ENCODE assay signal across 24 mouse cellular contexts in the genomic region with DNA sequence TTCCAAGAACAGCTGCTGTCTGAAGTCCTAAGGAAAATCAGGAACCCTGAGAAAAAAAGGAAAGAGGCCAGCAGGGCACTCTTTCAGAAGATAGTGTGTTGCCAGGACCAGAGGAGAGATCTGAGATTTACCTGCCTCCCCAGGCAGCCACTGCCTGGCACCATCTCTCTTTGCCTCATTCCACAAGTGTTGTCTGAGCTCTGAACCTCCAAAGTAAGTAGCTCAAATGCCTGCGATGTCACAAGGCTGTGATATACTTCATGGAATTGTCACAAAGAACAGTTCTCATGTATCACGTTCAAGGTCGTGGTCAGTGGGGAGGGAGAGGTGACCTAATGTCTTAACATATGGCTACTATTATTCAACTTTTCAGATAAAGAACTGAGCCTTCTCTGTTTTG. TPM values are rescaled to one million over a fixed set of nuclear protein-coding genes. Genes with fewer than 3 reads are reported as not detected.
"Had no signal": no experiment of that assay in that cellular context is flagged by ENCODE, and none has a peak within 500 bp of the region (broad histone marks: within the 10 kb centered on the region; RNA-seq: fewer than 3 reads in every experiment).

No protein-coding gene starts in this region.

- H3K27me3 ChIP-seq: heart, embryonic 13.5 days; heart, embryonic 15.5 days; hindbrain, embryonic 13.5 days; hindbrain, embryonic 15.5 days; kidney, embryonic 15.5 days; limb, embryonic 12.5 days; liver, embryonic 13.5 days had no signal

- H3K27ac ChIP-seq: gastrocnemius, adult 2 months; heart, embryonic 10.5 days; heart, embryonic 13.5 days; heart, embryonic 15.5 days; hindbrain, embryonic 13.5 days; hindbrain, embryonic 15.5 days; hindbrain, postnatal 0 days; kidney, embryonic 15.5 days; kidney, postnatal 0 days; limb, embryonic 10.5 days; limb, embryonic 12.5 days had no signal

- H3K9ac ChIP-seq: heart, embryonic 13.5 days; heart, embryonic 15.5 days; hindbrain, embryonic 13.5 days; hindbrain, embryonic 15.5 days; kidney, embryonic 15.5 days; limb, embryonic 12.5 days; liver, embryonic 13.5 days had no signal

- H3K4me3 ChIP-seq: gastrocnemius, adult 2 months; heart, embryonic 10.5 days; heart, embryonic 13.5 days; heart, embryonic 15.5 days; hindbrain, embryonic 13.5 days; hindbrain, embryonic 15.5 days; kidney, embryonic 15.5 days; limb, embryonic 10.5 days; limb, embryonic 12.5 days; liver, embryonic 13.5 days had no signal

- ATAC-seq: hindbrain, postnatal 0 days; intestine, embryonic 16.5 days had no signal

- DNase-seq: gastrocnemius, adult 2 months; gastrocnemius, postnatal 10 days; gastrocnemius, postnatal 25 days; heart, adult 18-20 months; heart, postnatal 14 days; heart, postnatal 36 days; kidney, adult 11 months; kidney, postnatal 14 days; layer of hippocampus, adult 9-11 months; layer of hippocampus, postnatal 36 days; liver; liver, embryonic 13.5 days had no signal

- H3K9me3 ChIP-seq: heart, embryonic 10.5 days; heart, embryonic 13.5 days; heart, embryonic 15.5 days; hindbrain, embryonic 13.5 days; hindbrain, embryonic 15.5 days; kidney, embryonic 15.5 days; limb, embryonic 10.5 days; limb, embryonic 12.5 days; liver, embryonic 13.5 days had no signal

- H3K4me2 ChIP-seq: heart, embryonic 15.5 days; hindbrain, embryonic 13.5 days; hindbrain, embryonic 15.5 days; kidney, embryonic 15.5 days; limb, embryonic 12.5 days; liver, embryonic 13.5 days had no signal

RNA-seq across cellular contexts. Expression of a gene that starts 8.6 kb away (rescaled TPM):
- polyA plus RNA-seq: heart, embryonic 13.5 days; heart, embryonic 15.5 days; heart, postnatal 0 days; kidney, embryonic 15.5 days had no signal
